Mouse (Mus musculus): ENCODE data around the gene Magi3.

GRCm38 (mm10) chr3:104219531-104220294 lies 461 bp downstream of the Magi3 start:
- TF ChIP-seq CTCF (IDR thresholded peaks at IDR 0.05; ENCODE audit: control insufficient read depth, insufficient read depth, insufficient replicate concordance, low read depth, low read length) (no peak), POLR2A (IDR thresholded peaks at IDR 0.05; ENCODE audit: control insufficient read depth, low read depth, low read length) (peak; percentile 37; the same call in 1 of the 2 replicates)
